ENCODE assay signal across 9 mouse cellular contexts in genomic region chr17:45629861-45630694, GRCm38 (mm10). TPM values are rescaled to one million over a fixed set of nuclear protein-coding genes. Genes with fewer than 3 reads are reported as not detected.
DNase-seq lines count a peak whose midpoint lies in the region; ATAC-seq and TF ChIP-seq lines count a peak whose summit lies in the region.
"Had no signal": no experiment of that assay in that cellular context is flagged by ENCODE, and none has a peak within 500 bp of the region (broad histone marks: within the 10 kb centered on the region; RNA-seq: fewer than 3 reads in every experiment).

No protein-coding gene starts in this region.

- H3K4me2 ChIP-seq in embryonic facial prominence, embryonic 15.5 days (replicated peaks) = peak overlapping the region; percentile 67
- H3K4me2 ChIP-seq in heart, embryonic 12.5 days = peak overlapping the region; percentile 83
- peak overlapping the region; percentile 70 for H3K4me2 ChIP-seq in kidney, postnatal 0 days (ENCODE audit: low read length)
- peak overlapping the region; percentile 73 for H3K4me2 ChIP-seq in stomach, embryonic 16.5 days (ENCODE audit: low read depth, low read length)

- no peaks in the 10 kb centered on the region for H3K36me3 ChIP-seq in embryonic facial prominence, embryonic 15.5 days
- H3K36me3 ChIP-seq in heart, embryonic 12.5 days = no peaks in the 10 kb centered on the region
- H3K36me3 ChIP-seq in kidney, postnatal 0 days (ENCODE audit: insufficient read depth, low read length) = no peaks in the 10 kb centered on the region
- no peaks in the 10 kb centered on the region for H3K36me3 ChIP-seq in liver, adult 2 months (ENCODE audit: control insufficient read depth, insufficient read depth, low read length)
- H3K36me3 ChIP-seq in stomach, embryonic 16.5 days (ENCODE audit: control insufficient read depth, insufficient read depth, low read length) = no peaks in the 10 kb centered on the region

- H3K27ac ChIP-seq in embryonic facial prominence, embryonic 15.5 days (replicated peaks) = peak overlapping the region; percentile 45; the same call in 1 of the 2 replicates
- peak overlapping the region; percentile 53 for H3K27ac ChIP-seq in heart, embryonic 12.5 days (ENCODE audit: poor library complexity, severe bottlenecking)
- H3K27ac ChIP-seq in kidney, postnatal 0 days = peak overlapping the region; percentile 74
- H3K27ac ChIP-seq in liver, adult 2 months (replicated peaks; ENCODE audit: insufficient read depth, low read depth, low read length) = peak overlapping the region; percentile 12; the same call in 1 of the 2 replicates
- H3K27ac ChIP-seq in stomach, embryonic 16.5 days (ENCODE audit: low read length) = peak overlapping the region; percentile 73

- peak; percentile 66 for ATAC-seq in embryonic facial prominence, embryonic 15.5 days (ENCODE audit: insufficient number of reproducible peaks, low FRiP score, low TSS enrichment, low read depth)
- ATAC-seq in heart, embryonic 12.5 days (ENCODE audit: insufficient number of reproducible peaks, low FRiP score) = peak; percentile 69
- peak; percentile 76; the same call in 1 of the 2 replicates for ATAC-seq in kidney, postnatal 0 days (replicated peaks; ENCODE audit: low FRiP score, low read depth)
- ATAC-seq in stomach, embryonic 16.5 days (ENCODE audit: insufficient read depth, low FRiP score) = peak; percentile 74; the same call in 1 of the 2 replicates
- ATAC-seq: Patski had no signal

- peaks cover 21% of the 10 kb centered on the region for H3K4me1 ChIP-seq in embryonic facial prominence, embryonic 15.5 days
- peaks cover 26% of the 10 kb centered on the region for H3K4me1 ChIP-seq in heart, embryonic 12.5 days (replicated peaks)
- H3K4me1 ChIP-seq in kidney, postnatal 0 days (replicated peaks; ENCODE audit: insufficient read depth, low read length) = peaks cover 12% of the 10 kb centered on the region
- peaks cover 11% of the 10 kb centered on the region for H3K4me1 ChIP-seq in liver, adult 2 months (ENCODE audit: control insufficient read depth, insufficient read depth, low read length)
- H3K4me1 ChIP-seq in stomach, embryonic 16.5 days (ENCODE audit: control insufficient read depth, insufficient read depth, low read length) = peaks cover 11% of the 10 kb centered on the region

- WGBS in embryonic facial prominence, embryonic 15.5 days = 2% methylated on average over 34 of the region's 34 CpGs
- 2% methylated on average over 34 of the region's 34 CpGs for WGBS in heart, embryonic 12.5 days
- WGBS in kidney, postnatal 0 days = 2% methylated on average over 34 of the region's 34 CpGs
- 5% methylated on average over 34 of the region's 34 CpGs for WGBS in liver, adult 2 months
- 3% methylated on average over 34 of the region's 34 CpGs for WGBS in stomach, embryonic 16.5 days

- no peaks in the 10 kb centered on the region for H3K27me3 ChIP-seq in embryonic facial prominence, embryonic 15.5 days
- H3K27me3 ChIP-seq in heart, embryonic 12.5 days (replicated peaks) = no peaks in the 10 kb centered on the region
- H3K27me3 ChIP-seq in kidney, postnatal 0 days (ENCODE audit: insufficient read depth, low read length) = no peaks in the 10 kb centered on the region
- no peaks in the 10 kb centered on the region for H3K27me3 ChIP-seq in liver, adult 2 months (ENCODE audit: control insufficient read depth, insufficient read depth, low read length)
- H3K27me3 ChIP-seq in stomach, embryonic 16.5 days (ENCODE audit: control insufficient read depth, insufficient read depth, low read length) = no peaks in the 10 kb centered on the region

- peak overlapping the region; percentile 21 for H3K9ac ChIP-seq in embryonic facial prominence, embryonic 15.5 days
- peak overlapping the region; percentile 62 for H3K9ac ChIP-seq in heart, embryonic 12.5 days
- H3K9ac ChIP-seq in kidney, postnatal 0 days (ENCODE audit: low read depth, low read length) = peak overlapping the region; percentile 53
- H3K9ac ChIP-seq in liver, adult 2 months (ENCODE audit: low read depth, low read length) = peak overlapping the region; percentile 43
- H3K9ac ChIP-seq in stomach, embryonic 16.5 days (ENCODE audit: low read length) = peak overlapping the region; percentile 72

- H3K9me3 ChIP-seq in embryonic facial prominence, embryonic 15.5 days (replicated peaks) = no peaks in the 10 kb centered on the region
- H3K9me3 ChIP-seq in heart, embryonic 12.5 days (replicated peaks) = no peaks in the 10 kb centered on the region
- no peaks in the 10 kb centered on the region for H3K9me3 ChIP-seq in kidney, postnatal 0 days (replicated peaks; ENCODE audit: low read length)
- H3K9me3 ChIP-seq in stomach, embryonic 16.5 days (replicated peaks; ENCODE audit: control insufficient read depth, low read length) = no peaks in the 10 kb centered on the region

- DNase-seq in 416B (ENCODE audit: low read depth) = peak; percentile 38
- DNase-seq in brain, adult 2 months (ENCODE audit: low read depth, low spot score) = peak; percentile 91
- peak; percentile 95 for DNase-seq in kidney, postnatal 0 days (ENCODE audit: low spot score)
- peak; percentile 57 for DNase-seq in liver, adult 2 months (ENCODE audit: extremely low read depth, low read depth, low spot score)
- peak; percentile 81 for DNase-seq in naive thymus-derived CD4-positive, alpha-beta T cell, adult 2 months (ENCODE audit: low read depth)

- no peak for TF ChIP-seq POLR2A in liver, adult 2 months (IDR thresholded peaks at IDR 0.05; ENCODE audit: extremely low read depth, insufficient read depth, low read length)

- H3K4me3 ChIP-seq in embryonic facial prominence, embryonic 15.5 days (replicated peaks) = peak overlapping the region; percentile 44
- peak overlapping the region; percentile 48 for H3K4me3 ChIP-seq in heart, embryonic 12.5 days
- peak overlapping the region; percentile 26 for H3K4me3 ChIP-seq in kidney, postnatal 0 days (replicated peaks; ENCODE audit: low read depth, low read length)
- H3K4me3 ChIP-seq in liver, adult 2 months (ENCODE audit: insufficient read depth, low read depth, low read length) = peak overlapping the region; percentile 12; the same call in 1 of the 2 replicates
- peak overlapping the region; percentile 41 for H3K4me3 ChIP-seq in stomach, embryonic 16.5 days (replicated peaks; ENCODE audit: low read length)

- H3K79me2 ChIP-seq in liver, adult 2 months (ENCODE audit: control insufficient read depth, insufficient read depth, low read length) = no peaks in the 10 kb centered on the region

- TF ChIP-seq CTCF in kidney, postnatal 0 days (IDR thresholded peaks at IDR 0.05; ENCODE audit: low read depth) = peak; percentile 79
- peak; percentile 58 for TF ChIP-seq CTCF in liver, adult 2 months (IDR thresholded peaks at IDR 0.05; ENCODE audit: low read depth, low read length)

RNA-seq across cellular contexts. Expression of gene Mymx, which starts 28.2 kb away (rescaled TPM):
- 29.9 and 41.1 TPM in 2 replicates for polyA plus RNA-seq in embryonic facial prominence, embryonic 15.5 days (2015; fragmentation: Nextera tagmentation; extraction: Ambion mirVana)
- polyA plus RNA-seq in heart, embryonic 12.5 days (2016; fragmentation: Nextera tagmentation; extraction: Ambion mirVana) = 0.24 and 0.92 TPM in 2 replicates
- 16.7 and 18.4 TPM in 2 replicates for polyA plus RNA-seq in kidney, postnatal 0 days (2015; fragmentation: Nextera tagmentation; extraction: Ambion mirVana)
- total RNA-seq in liver, adult 2 months (2014; rRNA removed) = not detected in 2 replicates
- not detected in 2 replicates for polyA plus RNA-seq in liver, adult 2 months (2012; rRNA removed)
- 0.67 and 3.5 TPM in 2 replicates for polyA plus RNA-seq in stomach, embryonic 16.5 days (2015; fragmentation: Nextera tagmentation; extraction: Ambion mirVana)
- polyA plus RNA-seq: Patski had no signal

RNA-seq across cellular contexts. Expression of gene Capn11, which starts 29.0 kb away (rescaled TPM):
- polyA plus RNA-seq in embryonic facial prominence, embryonic 15.5 days (2015; fragmentation: Nextera tagmentation; extraction: Ambion mirVana) = 0.71 and 0.77 TPM in 2 replicates
- polyA plus RNA-seq in heart, embryonic 12.5 days (2016; fragmentation: Nextera tagmentation; extraction: Ambion mirVana) = 0.46 and 0.56 TPM in 2 replicates
- 0.17 TPM in 1 of 2 replicates, not detected in the other for polyA plus RNA-seq in kidney, postnatal 0 days (2015; fragmentation: Nextera tagmentation; extraction: Ambion mirVana)
- 0.13 TPM in 1 of 2 replicates, not detected in the other for total RNA-seq in liver, adult 2 months (2014; rRNA removed)
- polyA plus RNA-seq in liver, adult 2 months (2012; rRNA removed) = 0.02 TPM in 1 of 2 replicates, not detected in the other
- 0.36 and 0.45 TPM in 2 replicates for polyA plus RNA-seq in stomach, embryonic 16.5 days (2015; fragmentation: Nextera tagmentation; extraction: Ambion mirVana)
- polyA plus RNA-seq: Patski had no signal

RNA-seq across cellular contexts. Expression of gene Slc29a1, which starts 30.7 kb away (rescaled TPM):
- 92.7 and 99.7 TPM in 2 replicates for polyA plus RNA-seq in embryonic facial prominence, embryonic 15.5 days (2015; fragmentation: Nextera tagmentation; extraction: Ambion mirVana)
- polyA plus RNA-seq in heart, embryonic 12.5 days (2016; fragmentation: Nextera tagmentation; extraction: Ambion mirVana) = 68.3 and 74.1 TPM in 2 replicates
- polyA plus RNA-seq in kidney, postnatal 0 days (2015; fragmentation: Nextera tagmentation; extraction: Ambion mirVana) = 93.6 and 101 TPM in 2 replicates
- total RNA-seq in liver, adult 2 months (2014; rRNA removed) = 220 and 240 TPM in 2 replicates
- 618 and 693 TPM in 2 replicates for polyA plus RNA-seq in liver, adult 2 months (2012; rRNA removed)
- polyA plus RNA-seq in stomach, embryonic 16.5 days (2015; fragmentation: Nextera tagmentation; extraction: Ambion mirVana) = 85.3 and 90.0 TPM in 2 replicates

RNA-seq across cellular contexts. Expression of gene Mrpl14, which starts 56.0 kb away (rescaled TPM):
- polyA plus RNA-seq in embryonic facial prominence, embryonic 15.5 days (2015; fragmentation: Nextera tagmentation; extraction: Ambion mirVana) = 157 and 165 TPM in 2 replicates
- 128 and 129 TPM in 2 replicates for polyA plus RNA-seq in heart, embryonic 12.5 days (2016; fragmentation: Nextera tagmentation; extraction: Ambion mirVana)
- polyA plus RNA-seq in kidney, postnatal 0 days (2015; fragmentation: Nextera tagmentation; extraction: Ambion mirVana) = 148 and 160 TPM in 2 replicates
- total RNA-seq in liver, adult 2 months (2014; rRNA removed) = 86.3 and 111 TPM in 2 replicates
- 224 and 259 TPM in 2 replicates for polyA plus RNA-seq in liver, adult 2 months (2012; rRNA removed)
- 142 and 152 TPM in 2 replicates for polyA plus RNA-seq in stomach, embryonic 16.5 days (2015; fragmentation: Nextera tagmentation; extraction: Ambion mirVana)

RNA-seq across cellular contexts. Expression of gene Tmem63b, which starts 56.6 kb away (rescaled TPM):
- polyA plus RNA-seq in embryonic facial prominence, embryonic 15.5 days (2015; fragmentation: Nextera tagmentation; extraction: Ambion mirVana) = 45.8 and 52.4 TPM in 2 replicates
- polyA plus RNA-seq in heart, embryonic 12.5 days (2016; fragmentation: Nextera tagmentation; extraction: Ambion mirVana) = 41.2 and 41.4 TPM in 2 replicates
- 29.6 and 32.7 TPM in 2 replicates for polyA plus RNA-seq in kidney, postnatal 0 days (2015; fragmentation: Nextera tagmentation; extraction: Ambion mirVana)
- 23.0 and 35.4 TPM in 2 replicates for total RNA-seq in liver, adult 2 months (2014; rRNA removed)
- 98.6 and 99.2 TPM in 2 replicates for polyA plus RNA-seq in liver, adult 2 months (2012; rRNA removed)
- 33.6 and 34.4 TPM in 2 replicates for polyA plus RNA-seq in stomach, embryonic 16.5 days (2015; fragmentation: Nextera tagmentation; extraction: Ambion mirVana)

Comparison
In these comparisons a context has a peak if more than half of its experiments do, and no peak if none do; other contexts are left out.
1. Peak in every context shown above with its lines: DNase-seq, ATAC-seq, H3K4me3 ChIP-seq and H3K27ac ChIP-seq.
2. DNase-seq: peak in every context shown above with its lines; median percentile 95 in kidney, postnatal 0 days; 91 in brain, adult 2 months; 81 in naive thymus-derived CD4-positive, alpha-beta T cell, adult 2 months; 57 in liver, adult 2 months; 38 in 416B.
3. H3K27ac ChIP-seq: peak in every context shown above with its lines; median percentile 74 in kidney, postnatal 0 days; 73 in stomach, embryonic 16.5 days; 53 in heart, embryonic 12.5 days; 45 in embryonic facial prominence, embryonic 15.5 days; 12 in liver, adult 2 months.
4. H3K9ac ChIP-seq: peak in every context shown above with its lines; median percentile 72 in stomach, embryonic 16.5 days; 62 in heart, embryonic 12.5 days; 53 in kidney, postnatal 0 days; 43 in liver, adult 2 months; 21 in embryonic facial prominence, embryonic 15.5 days.